Mouse (Mus musculus): ENCODE measurements at regions not wholly inside any gene's neighbourhood (a gene's known extent, or its start where the extent isn't known, plus 50 kb on each side); places are given as distances from the start of the nearest gene placed in this dataset.

- Histone ChIP-seq H3ac (ENCODE audit: control insufficient read depth, insufficient read length) (no peak overlapping the region), H3K4me3 (no peak overlapping the region), H3K36me3 (ENCODE audit: control insufficient read depth, insufficient read depth) (no peaks in the 10 kb centered on the region), H3K4me2 (ENCODE audit: low read depth) (no peak overlapping the region), H3K27me3 (ENCODE audit: control insufficient read depth, insufficient read depth, insufficient read length) (no peaks in the 10 kb centered on the region), H3K79me2 (ENCODE audit: control insufficient read depth, insufficient read depth) (no peaks in the 10 kb centered on the region)
- TF ChIP-seq MYOD1 (IDR thresholded peaks at IDR 0.05; ENCODE audit: control insufficient read depth in 1 of 3, insufficient read length in 2 of 3, low read depth in 2 of 3) (no peak), USF1 (IDR thresholded peaks at IDR 0.05; ENCODE audit: low read depth) (no peak), CEBPB (IDR thresholded peaks at IDR 0.05; ENCODE audit: insufficient read depth, poor library complexity, severe bottlenecking) (no peak), E2F4 (IDR thresholded peaks at IDR 0.05; ENCODE audit: insufficient read depth) (no peak), TCF3 (IDR thresholded peaks at IDR 0.05; ENCODE audit: insufficient read length, low read depth) (no peak), MAX (IDR thresholded peaks at IDR 0.05; ENCODE audit: low read depth) (no peak), POLR2A (IDR thresholded peaks at IDR 0.05; ENCODE audit: insufficient read length, low read depth) (no peak), SRF (IDR thresholded peaks at IDR 0.05; ENCODE audit: control insufficient read depth, insufficient read length, low read depth) (no peak)
Measured at GRCm38 (mm10) chr6:31835795-31836194, 214.3 kb upstream of the 1700012A03Rik start.

GRCm38 (mm10) chr6:31834503-31834902, 215.5 kb upstream of the 1700012A03Rik start:
- Histone ChIP-seq H3K4me3 (no peak overlapping the region), H3K27me3 (ENCODE audit: control insufficient read depth, insufficient read depth, insufficient read length) (no peaks in the 10 kb centered on the region), H3ac (ENCODE audit: control insufficient read depth, insufficient read length) (no peak overlapping the region), H3K79me2 (ENCODE audit: control insufficient read depth, insufficient read depth) (no peaks in the 10 kb centered on the region), H3K36me3 (ENCODE audit: control insufficient read depth, insufficient read depth) (no peaks in the 10 kb centered on the region), H3K4me2 (ENCODE audit: low read depth) (no peak overlapping the region)
- TF ChIP-seq REST (IDR thresholded peaks at IDR 0.05; ENCODE audit: insufficient read depth, insufficient read length) (no peak), SRF (IDR thresholded peaks at IDR 0.05; ENCODE audit: control insufficient read depth, insufficient read length, low read depth) (no peak), USF1 (IDR thresholded peaks at IDR 0.05; ENCODE audit: low read depth) (no peak), CEBPB (IDR thresholded peaks at IDR 0.05; ENCODE audit: insufficient read depth, poor library complexity, severe bottlenecking) (no peak), TCF3 (IDR thresholded peaks at IDR 0.05; ENCODE audit: insufficient read length, low read depth) (no peak), MYOD1 (IDR thresholded peaks at IDR 0.05; ENCODE audit: control insufficient read depth in 1 of 3, insufficient read length in 2 of 3, low read depth in 2 of 3) (no peak), TCF12 (IDR thresholded peaks at IDR 0.05; ENCODE audit: insufficient read depth, poor library complexity, severe bottlenecking) (no peak), MAX (IDR thresholded peaks at IDR 0.05; ENCODE audit: low read depth) (no peak), POLR2AphosphoS2 (IDR thresholded peaks at IDR 0.05; ENCODE audit: insufficient read length, low read depth) (no peak), POLR2A (IDR thresholded peaks at IDR 0.05; ENCODE audit: insufficient read length, low read depth) (no peak), E2F4 (IDR thresholded peaks at IDR 0.05; ENCODE audit: insufficient read depth) (no peak), MYOG (IDR thresholded peaks at IDR 0.05; ENCODE audit: control insufficient read depth in 1 of 3, insufficient read depth in 1 of 3, insufficient read length in 2 of 3, low read depth in 2 of 3) (no peak)

GRCm38 (mm10) chr6:31830610-31831009, 219.4 kb upstream of the 1700012A03Rik start:
- Histone ChIP-seq H3K4me2 (ENCODE audit: low read depth) (no peak overlapping the region), H3K79me2 (ENCODE audit: control insufficient read depth, insufficient read depth) (no peaks in the 10 kb centered on the region), H3ac (ENCODE audit: control insufficient read depth, insufficient read length) (no peak overlapping the region), H3K27me3 (ENCODE audit: control insufficient read depth, insufficient read depth, insufficient read length) (no peaks in the 10 kb centered on the region), H3K4me3 (no peak overlapping the region), H3K36me3 (ENCODE audit: control insufficient read depth, insufficient read depth) (no peaks in the 10 kb centered on the region)
- no peak for TF ChIP-seq E2F4 (IDR thresholded peaks at IDR 0.05; ENCODE audit: insufficient read depth)
- no peak for TF ChIP-seq REST (IDR thresholded peaks at IDR 0.05; ENCODE audit: insufficient read depth, insufficient read length)
- no peak for TF ChIP-seq MYOG (IDR thresholded peaks at IDR 0.05; ENCODE audit: control insufficient read depth in 1 of 3, insufficient read depth in 1 of 3, insufficient read length in 2 of 3, low read depth in 2 of 3)
- no peak for TF ChIP-seq SRF (IDR thresholded peaks at IDR 0.05; ENCODE audit: control insufficient read depth, insufficient read length, low read depth)
- TF ChIP-seq MYOD1 (IDR thresholded peaks at IDR 0.05; ENCODE audit: control insufficient read depth in 1 of 3, insufficient read length in 2 of 3, low read depth in 2 of 3), result no peak
- TF ChIP-seq POLR2A (IDR thresholded peaks at IDR 0.05; ENCODE audit: insufficient read length, low read depth), result no peak
- no peak for TF ChIP-seq CEBPB (IDR thresholded peaks at IDR 0.05; ENCODE audit: insufficient read depth, poor library complexity, severe bottlenecking)
- no peak for TF ChIP-seq USF1 (IDR thresholded peaks at IDR 0.05; ENCODE audit: low read depth)
- TF ChIP-seq TCF3 (IDR thresholded peaks at IDR 0.05; ENCODE audit: insufficient read length, low read depth), result no peak
- no peak for TF ChIP-seq POLR2AphosphoS2 (IDR thresholded peaks at IDR 0.05; ENCODE audit: insufficient read length, low read depth)
- no peak for TF ChIP-seq TCF12 (IDR thresholded peaks at IDR 0.05; ENCODE audit: insufficient read depth, poor library complexity, severe bottlenecking)
- no peak for TF ChIP-seq MAX (IDR thresholded peaks at IDR 0.05; ENCODE audit: low read depth)

GRCm38 (mm10) chr6:31823616-31824015, 226.4 kb upstream of the 1700012A03Rik start:
- Histone ChIP-seq H3K79me2 (ENCODE audit: control insufficient read depth, insufficient read depth) (no peaks in the 10 kb centered on the region), H3K27me3 (ENCODE audit: control insufficient read depth, insufficient read depth, insufficient read length) (no peaks in the 10 kb centered on the region), H3ac (ENCODE audit: control insufficient read depth, insufficient read length) (no peak overlapping the region), H3K4me2 (ENCODE audit: low read depth) (no peak overlapping the region), H3K4me3 (no peak overlapping the region), H3K36me3 (ENCODE audit: control insufficient read depth, insufficient read depth) (no peaks in the 10 kb centered on the region)
- no peak for TF ChIP-seq TCF3 (IDR thresholded peaks at IDR 0.05; ENCODE audit: insufficient read length, low read depth)

- Histone ChIP-seq H3K4me3 (no peak overlapping the region), H3K4me2 (ENCODE audit: low read depth) (no peak overlapping the region), H3K36me3 (ENCODE audit: control insufficient read depth, insufficient read depth) (no peaks in the 10 kb centered on the region), H3ac (ENCODE audit: control insufficient read depth, insufficient read length) (no peak overlapping the region), H3K79me2 (ENCODE audit: control insufficient read depth, insufficient read depth) (no peaks in the 10 kb centered on the region), H3K27me3 (ENCODE audit: control insufficient read depth, insufficient read depth, insufficient read length) (no peaks in the 10 kb centered on the region)
- TF ChIP-seq MYOD1 (IDR thresholded peaks at IDR 0.05; ENCODE audit: control insufficient read depth in 1 of 3, insufficient read length in 2 of 3, low read depth in 2 of 3) (no peak), SRF (IDR thresholded peaks at IDR 0.05; ENCODE audit: control insufficient read depth, insufficient read length, low read depth) (no peak), CEBPB (IDR thresholded peaks at IDR 0.05; ENCODE audit: insufficient read depth, poor library complexity, severe bottlenecking) (no peak), POLR2A (IDR thresholded peaks at IDR 0.05; ENCODE audit: insufficient read length, low read depth) (no peak), TCF3 (IDR thresholded peaks at IDR 0.05; ENCODE audit: insufficient read length, low read depth) (no peak), USF1 (IDR thresholded peaks at IDR 0.05; ENCODE audit: low read depth) (no peak), MYOG (IDR thresholded peaks at IDR 0.05; ENCODE audit: control insufficient read depth in 1 of 3, insufficient read depth in 1 of 3, insufficient read length in 2 of 3, low read depth in 2 of 3) (no peak), REST (IDR thresholded peaks at IDR 0.05; ENCODE audit: insufficient read depth, insufficient read length) (no peak), TCF12 (IDR thresholded peaks at IDR 0.05; ENCODE audit: insufficient read depth, poor library complexity, severe bottlenecking) (no peak), E2F4 (IDR thresholded peaks at IDR 0.05; ENCODE audit: insufficient read depth) (no peak), POLR2AphosphoS2 (IDR thresholded peaks at IDR 0.05; ENCODE audit: insufficient read length, low read depth) (no peak), MAX (IDR thresholded peaks at IDR 0.05; ENCODE audit: low read depth) (no peak)
Measured at GRCm38 (mm10) chr6:31822186-31823085, 227.6 kb upstream of the 1700012A03Rik start.

Measured in myocyte (in vitro differentiated cells).